Mouse (Mus musculus): ENCODE measurements at regions not wholly inside any gene's neighbourhood (a gene's known extent, or its start where the extent isn't known, plus 50 kb on each side); places are given as distances from the start of the nearest gene placed in this dataset.

- Histone ChIP-seq H3K27ac (ENCODE audit: control insufficient read depth, low read depth, low read length) (no peak overlapping the region), H3K4me3 (ENCODE audit: control insufficient read depth in 1 of 2, insufficient read depth in 1 of 2, low read depth in 2 of 2, low read length in 2 of 2) (no peak overlapping the region), H3K9me3 (replicated peaks; ENCODE audit: insufficient read depth, low read length) (no peaks in the 10 kb centered on the region), H3K36me3 (ENCODE audit: control insufficient read depth in 1 of 2, insufficient read depth in 2 of 2, low read length in 2 of 2) (no peaks in the 10 kb centered on the region), H3K9ac (ENCODE audit: control insufficient read depth, low read depth, low read length, poor library complexity, severe bottlenecking) (no peak overlapping the region), H3K4me1 (ENCODE audit: control insufficient read depth in 1 of 2, insufficient read depth in 2 of 2, low read length in 2 of 2) (peaks cover 0 to 2% of the 10 kb centered on the region in 2 experiments; a peak in 1 of 4 replicates), H3K27me3 (ENCODE audit: control insufficient read depth in 1 of 2, insufficient read depth in 2 of 2, low read length in 2 of 2) (peaks cover 0 to 3% of the 10 kb centered on the region in 2 experiments; a peak in 2 of 4 replicates), H3K79me2 (ENCODE audit: control insufficient read depth, insufficient read depth, low read length, poor library complexity) (no peaks in the 10 kb centered on the region)
- no peak for DNase-seq (ENCODE audit: low read depth, low spot score)
- TF ChIP-seq GATA1 (IDR thresholded peaks at IDR 0.05; ENCODE audit: low read depth, low read length) (no peak), MAFK (IDR thresholded peaks at IDR 0.05; ENCODE audit: borderline replicate concordance, low read depth, low read length) (no peak), RAD21 (IDR thresholded peaks at IDR 0.05; ENCODE audit: low read depth, low read length) (no peak), ZC3H11A (IDR thresholded peaks at IDR 0.05; ENCODE audit: low read depth, low read length) (no peak), ZMIZ1 (IDR thresholded peaks at IDR 0.05; ENCODE audit: low read depth, low read length) (no peak), HCFC1 (IDR thresholded peaks at IDR 0.05; ENCODE audit: low read depth, low read length) (no peak), KAT2A (conservative IDR thresholded peaks at IDR 0.05; ENCODE audit: low read depth, low read length) (no peak), ZNF384 (IDR thresholded peaks at IDR 0.05; ENCODE audit: low read depth, low read length) (no peak), EP300 (IDR thresholded peaks at IDR 0.05; ENCODE audit: low read depth in 1 of 2, low read length in 2 of 2) (no peak), ELF1 (IDR thresholded peaks at IDR 0.05; ENCODE audit: low read depth, low read length) (no peak), MEF2A (IDR thresholded peaks at IDR 0.05; ENCODE audit: extremely low read depth, insufficient replicate concordance, low read depth, low read length, poor library complexity, severe bottlenecking) (no peak), ZKSCAN1 (IDR thresholded peaks at IDR 0.05; ENCODE audit: low read depth, low read length) (no peak), SIN3A (IDR thresholded peaks at IDR 0.05; ENCODE audit: low read length) (no peak), BHLHE40 (IDR thresholded peaks at IDR 0.05; ENCODE audit: borderline replicate concordance, low read depth, low read length) (no peak), POLR2AphosphoS5 (IDR thresholded peaks at IDR 0.05; ENCODE audit: borderline replicate concordance, low read depth, low read length) (no peak), UBTF (IDR thresholded peaks at IDR 0.05; ENCODE audit: borderline replicate concordance, insufficient read depth, low read depth, low read length) (no peak), CTCF (IDR thresholded peaks at IDR 0.05 in 2 of 3, conservative IDR thresholded peaks at IDR 0.05 in 1 of 3; ENCODE audit: control insufficient read depth in 1 of 3, insufficient read depth in 1 of 3, low read depth in 2 of 3, low read length in 3 of 3, poor library complexity in 1 of 3, severe bottlenecking in 1 of 3) (no peak), USF1 (IDR thresholded peaks at IDR 0.05; ENCODE audit: low read depth, low read length) (no peak)
These were observed 85.5 kb upstream of the 1600014C23Rik start for GRCm38 (mm10) chr17:45819143-45819542.

- Histone ChIP-seq H3K4me1 (ENCODE audit: control insufficient read depth in 1 of 2, insufficient read depth in 2 of 2, low read length in 2 of 2) (peaks cover 0 to 2% of the 10 kb centered on the region in 2 experiments; a peak in 1 of 4 replicates), H3K4me3 (ENCODE audit: control insufficient read depth in 1 of 2, insufficient read depth in 1 of 2, low read depth in 2 of 2, low read length in 2 of 2) (no peak overlapping the region), H3K9me3 (replicated peaks; ENCODE audit: insufficient read depth, low read length) (no peaks in the 10 kb centered on the region), H3K27me3 (ENCODE audit: control insufficient read depth in 1 of 2, insufficient read depth in 2 of 2, low read length in 2 of 2) (peaks cover 0 to 3% of the 10 kb centered on the region in 2 experiments; a peak in 2 of 4 replicates), H3K27ac (ENCODE audit: control insufficient read depth, low read depth, low read length) (no peak overlapping the region), H3K9ac (ENCODE audit: control insufficient read depth, low read depth, low read length, poor library complexity, severe bottlenecking) (no peak overlapping the region), H3K36me3 (ENCODE audit: control insufficient read depth in 1 of 2, insufficient read depth in 2 of 2, low read length in 2 of 2) (no peaks in the 10 kb centered on the region), H3K79me2 (ENCODE audit: control insufficient read depth, insufficient read depth, low read length, poor library complexity) (no peaks in the 10 kb centered on the region)
- no peak for TF ChIP-seq KAT2A (conservative IDR thresholded peaks at IDR 0.05; ENCODE audit: low read depth, low read length)
- no peak for TF ChIP-seq SIN3A (IDR thresholded peaks at IDR 0.05; ENCODE audit: low read length)
- no peak for TF ChIP-seq HCFC1 (IDR thresholded peaks at IDR 0.05; ENCODE audit: low read depth, low read length)
- no peak for TF ChIP-seq MAFK (IDR thresholded peaks at IDR 0.05; ENCODE audit: borderline replicate concordance, low read depth, low read length)
- TF ChIP-seq JUND (IDR thresholded peaks at IDR 0.05; ENCODE audit: low read depth, low read length) = no peak
- no peak for TF ChIP-seq MAZ (IDR thresholded peaks at IDR 0.05; ENCODE audit: low read depth, low read length)
- TF ChIP-seq MEF2A (IDR thresholded peaks at IDR 0.05; ENCODE audit: extremely low read depth, insufficient replicate concordance, low read depth, low read length, poor library complexity, severe bottlenecking) = no peak
- TF ChIP-seq MYB (IDR thresholded peaks at IDR 0.05; ENCODE audit: low read depth, low read length) = no peak
- TF ChIP-seq EP300 (IDR thresholded peaks at IDR 0.05; ENCODE audit: low read depth in 1 of 2, low read length in 2 of 2) = no peak
- DNase-seq (ENCODE audit: low read depth, low spot score) = no peak
These were observed 82.9 kb upstream of the 1600014C23Rik start for GRCm38 (mm10) chr17:45816566-45816965.
